ENCODE assay signal across 16 mouse cellular contexts in genomic region chr11:7912036-7912435, GRCm38 (mm10).
DNase-seq lines count a peak whose midpoint lies in the region; ATAC-seq lines count a peak whose summit lies in the region.
"Had no signal": no experiment of that assay in that cellular context is flagged by ENCODE, and none has a peak within 500 bp of the region (broad histone marks: within the 10 kb centered on the region; RNA-seq: fewer than 3 reads in every experiment).

No protein-coding gene starts in this region.

- ATAC-seq in cerebellum, adult (ENCODE audit: insufficient number of reproducible peaks, low FRiP score, low TSS enrichment), result no peak
- ATAC-seq: forebrain, embryonic 14.5 days; intestine, postnatal 0 days; Patski had no signal

- peak; percentile 7 to 9 for DNase-seq in cerebellum, postnatal 10 days
- peak; percentile 54 for DNase-seq in heart, adult 11 months
- no peak for DNase-seq in heart, adult 18-20 months
- peak; percentile 17 for DNase-seq in testis, postnatal 14 days (ENCODE audit: low spot score)
- DNase-seq in testis, postnatal 10 days (ENCODE audit: low spot score), result no peak
- no peak for DNase-seq in c-Kit-positive CD71-positive TER-119-positive erythroid progenitor cells, embryonic 14.5 days (ENCODE audit: low spot score)
- DNase-seq: adrenal gland, adult 8-10 months; adrenal gland, postnatal 36 days; B cell, adult 2 months; cerebellum, adult 2 months; cerebellum, adult 9-11 months; gastrocnemius, postnatal 25 days had no signal

Comparison
In these comparisons a context has a peak if more than half of its experiments do, and no peak if none do; other contexts are left out.
1. DNase-seq: peak in cerebellum, postnatal 10 days (2 of 2), heart, adult 11 months (single experiment) and testis, postnatal 14 days (single experiment); none in heart, adult 18-20 months (0 of 2), testis, postnatal 10 days (single experiment) and c-Kit-positive CD71-positive TER-119-positive erythroid progenitor cells, embryonic 14.5 days (single experiment).